Mouse (Mus musculus): ENCODE results near the gene Tchhl1. TPM values are rescaled to one million over a fixed set of nuclear protein-coding genes. Genes with fewer than 3 reads are reported as not detected.
A peak's percentile ranks its signal among the peaks of the same experiment; 100 is the strongest.
"Not testable (repeated sequence)": the region's sequence is repeated elsewhere in the genome, so short reads cannot be mapped to it uniquely, and the experiment has no call there.

The Tchhl1 gene
- total RNA-seq (2021): not detected

DNA sequence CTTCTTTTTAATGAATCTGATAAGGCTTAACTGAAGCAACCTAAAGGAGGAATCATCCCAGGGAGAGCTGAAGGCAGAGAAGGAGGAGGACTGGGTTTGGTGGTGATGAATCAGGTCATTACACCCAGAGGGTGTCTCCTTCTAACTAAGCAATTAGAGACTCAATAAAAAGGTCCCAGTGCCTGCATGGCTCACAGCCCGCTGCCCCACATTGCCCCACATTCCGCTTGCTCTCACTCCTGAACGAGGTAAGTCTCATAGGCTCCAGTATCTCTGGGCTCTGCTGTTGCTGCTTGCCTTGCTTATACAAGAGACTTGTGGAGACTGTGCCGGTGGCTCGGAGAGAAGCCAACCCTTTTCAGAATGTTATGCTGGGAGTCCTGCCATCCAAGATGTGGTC, at the start of gene Tchhl1:
Tchhl1 (plus strand) TSS at position 194 of the 400 bp plus-strand sequence.
- DNase-seq: no peak

DNA sequence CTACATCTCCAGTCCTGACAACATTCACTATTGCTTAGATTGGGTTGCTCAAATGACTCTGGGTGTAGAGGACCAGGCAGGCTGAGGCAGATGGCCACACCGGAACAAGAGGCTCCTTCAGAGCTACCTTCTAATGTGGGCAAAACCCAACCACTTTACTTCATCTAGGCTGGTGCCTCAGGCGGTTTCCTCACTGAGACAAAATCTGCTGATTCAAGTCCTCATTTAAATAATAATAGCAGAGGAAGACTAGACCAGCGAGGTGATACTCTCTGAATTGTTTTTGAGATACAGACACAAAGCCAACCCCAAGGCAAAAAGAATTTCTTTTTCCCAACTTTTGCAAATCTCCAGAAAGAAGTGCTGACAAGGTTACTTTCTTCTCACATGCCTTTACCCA, 36.9 kb upstream of the Tchhl1 start:
- DNase-seq: no peak

DNA sequence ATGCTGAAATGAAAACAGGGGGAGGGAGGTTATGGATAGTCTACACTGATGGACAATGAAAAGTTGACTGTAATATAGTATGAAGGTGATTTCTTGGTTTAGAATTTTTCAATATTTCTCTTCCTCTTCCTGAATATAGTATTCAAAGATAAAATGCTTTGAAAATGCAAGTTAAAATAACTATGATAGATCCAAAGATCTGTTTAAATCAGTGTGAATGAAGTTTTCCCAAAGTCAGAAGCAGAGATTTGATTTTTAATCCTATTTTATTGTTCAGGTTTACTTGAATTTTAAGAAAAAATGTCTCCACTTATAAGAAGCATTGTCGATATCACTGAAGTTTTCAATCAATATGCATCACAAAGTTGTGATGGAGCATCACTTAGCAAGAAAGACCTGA, 26.5 kb upstream of the Tchhl1 start, which contains the start of gene Tchh:
Tchh (plus strand) TSS at position 301 of the 400 bp plus-strand sequence.
- DNase-seq: no peak

- peak; percentile 11 to 17 for DNase-seq
Measured at GRCm38 (mm10) chr3:93443501-93444101, 25.0 kb upstream of the Tchhl1 start.

GRCm38 (mm10) chr3:93444343-93445164, 24.0 kb upstream of the Tchhl1 start:
- DNase-seq: peak; percentile 72 to 73

GRCm38 (mm10) chr3:93445165-93445705, 23.3 kb upstream of the Tchhl1 start:
- peak in 1 of 2 experiments; percentile 16 for DNase-seq

DNA sequence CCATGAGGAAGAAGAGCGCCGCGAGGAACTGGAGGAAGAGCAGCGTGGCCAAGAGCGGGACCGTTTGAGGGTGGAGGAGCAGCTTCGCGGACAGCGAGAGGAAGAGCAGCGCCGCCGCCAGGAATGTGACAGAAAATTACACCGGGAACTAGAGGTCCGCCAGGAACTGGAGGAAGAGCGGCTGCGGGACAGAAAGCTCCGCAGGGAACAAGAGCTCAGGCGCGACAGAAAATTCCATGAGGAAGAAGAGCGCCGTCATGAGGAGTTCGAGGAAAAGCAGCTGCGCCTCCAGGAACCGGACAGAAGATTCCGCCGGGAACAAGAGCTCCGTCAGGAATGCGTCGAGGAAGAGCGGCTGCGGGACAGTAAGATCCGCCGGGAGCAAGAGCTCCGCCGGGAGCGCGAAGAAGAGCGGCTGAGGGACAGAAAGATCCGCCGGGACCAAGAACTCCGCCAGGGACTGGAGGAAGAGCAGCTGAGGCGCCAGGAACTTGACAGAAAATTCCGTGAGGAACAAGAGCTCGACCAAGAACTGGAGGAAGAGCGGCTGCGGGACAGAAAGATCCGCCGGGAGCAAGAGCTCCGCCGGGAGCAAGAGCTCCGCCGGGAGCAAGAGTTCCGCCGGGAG, 22.3 kb upstream of the Tchhl1 start:
- peak; percentile 11 for DNase-seq

DNA sequence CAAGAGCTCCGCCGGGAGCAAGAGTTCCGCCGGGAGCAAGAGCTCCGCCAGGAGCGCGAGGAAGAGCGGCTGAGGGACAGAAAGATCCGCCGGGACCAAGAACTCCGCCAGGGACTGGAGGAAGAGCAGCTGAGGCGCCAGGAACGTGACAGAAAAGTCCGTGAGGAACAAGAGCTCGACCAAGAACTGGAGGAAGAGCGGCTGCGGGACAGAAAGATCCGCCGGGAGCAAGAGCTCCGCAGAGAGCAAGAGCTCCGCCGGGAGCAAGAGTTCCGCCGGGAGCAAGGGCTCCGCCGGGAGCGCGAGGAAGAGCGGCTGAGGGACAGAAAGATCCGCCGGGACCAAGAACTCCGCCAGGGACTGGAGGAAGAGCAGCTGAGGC, 21.8 kb upstream of the Tchhl1 start:
- DNase-seq: peak in 1 of 2 experiments; percentile 27

DNA sequence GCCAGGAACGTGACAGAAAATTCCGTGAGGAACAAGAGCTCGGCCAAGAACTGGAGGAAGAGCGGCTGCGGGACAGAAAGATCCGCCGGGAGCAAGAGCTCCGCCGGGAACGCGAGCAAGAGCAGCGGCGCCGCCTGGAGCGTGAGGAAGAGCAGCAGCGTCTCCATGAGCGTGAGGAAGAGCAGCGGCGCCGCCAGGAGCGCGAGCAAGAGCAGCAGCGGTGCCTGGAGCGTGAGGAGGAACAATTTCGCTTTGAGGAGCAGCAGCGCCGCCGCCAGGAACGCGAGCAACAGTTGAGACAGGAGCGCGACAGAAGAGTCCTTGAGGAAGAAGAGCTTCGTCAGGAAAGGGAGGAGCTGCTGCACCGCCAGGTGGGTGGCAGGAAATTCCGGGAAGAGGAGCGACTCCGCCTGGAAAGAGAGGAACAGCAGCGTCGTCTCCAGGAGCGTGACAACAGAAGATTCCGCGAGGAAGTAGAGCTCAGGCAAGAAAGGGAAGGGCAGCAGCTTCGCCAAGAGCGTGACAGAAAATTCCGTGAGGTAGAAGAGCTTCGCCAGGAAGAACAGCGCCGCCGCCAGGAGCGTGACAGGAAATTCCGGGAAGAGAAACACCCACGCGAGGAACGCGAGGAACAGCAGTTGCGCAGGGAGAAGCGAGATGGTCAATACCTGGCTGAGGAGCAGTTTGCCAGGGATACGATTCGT, 21.3 kb upstream of the Tchhl1 start:
- DNase-seq: peak; percentile 65 to 66

GRCm38 (mm10) chr3:93466556-93466955, 2.0 kb upstream of the Tchhl1 start:
- DNase-seq: no peak

- DNase-seq: no peak
Measured at GRCm38 (mm10) chr3:93467130-93467529, 1.4 kb upstream of the Tchhl1 start.

GRCm38 (mm10) chr3:93469629-93470028, 1.1 kb downstream of the Tchhl1 start:
- DNase-seq: no peak

DNA sequence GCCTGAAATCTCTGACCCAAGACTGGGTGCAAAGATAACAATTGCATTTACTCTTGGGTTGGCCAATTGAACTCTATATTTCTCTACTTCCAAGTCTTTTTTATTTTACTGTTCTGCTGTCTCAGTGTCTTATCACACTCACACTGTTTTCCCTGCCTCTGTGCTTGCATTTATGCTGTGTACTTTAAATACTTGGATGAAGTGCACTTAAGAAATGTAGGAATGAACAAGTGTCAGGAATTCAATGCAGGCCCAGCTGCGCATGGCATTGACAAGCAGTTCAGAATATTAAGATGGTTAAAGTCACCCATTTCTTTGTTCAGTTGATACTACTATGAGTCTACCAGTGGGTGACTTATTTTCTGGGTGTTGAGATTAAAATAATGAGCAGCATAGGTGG, 11.5 kb downstream of the Tchhl1 start:
- no peak for DNase-seq

GRCm38 (mm10) chr3:93481982-93482616, 13.5 kb downstream of the Tchhl1 start:
- DNase-seq: no peak

GRCm38 (mm10) chr3:93485611-93486010, 17.1 kb downstream of the Tchhl1 start:
- no peak for DNase-seq

- DNase-seq: no peak
Measured at GRCm38 (mm10) chr3:93488541-93488940, 20.0 kb downstream of the Tchhl1 start.

DNA sequence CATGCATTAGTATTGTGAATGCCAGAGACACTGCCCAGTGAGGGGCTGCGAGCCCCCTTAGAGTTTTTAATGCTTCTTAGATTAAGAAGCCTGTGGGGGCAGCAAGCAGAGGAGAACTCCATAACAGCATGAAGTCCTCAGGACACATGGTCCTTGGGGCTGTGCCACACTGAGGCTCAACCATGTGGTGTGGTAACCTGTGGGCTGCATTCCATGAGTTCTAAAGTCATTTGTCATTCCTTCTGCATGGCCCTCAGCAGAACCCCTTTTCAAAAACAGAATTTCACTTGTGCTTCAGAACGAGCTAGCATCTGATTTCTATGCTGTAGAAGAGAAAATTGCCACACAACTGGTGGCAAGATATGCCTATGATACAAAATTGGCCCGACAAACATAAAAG, 23.6 kb downstream of the Tchhl1 start:
- no peak for DNase-seq

GRCm38 (mm10) chr3:93493992-93494391, 25.4 kb downstream of the Tchhl1 start:
- peak; percentile 8 to 23 for DNase-seq

DNA sequence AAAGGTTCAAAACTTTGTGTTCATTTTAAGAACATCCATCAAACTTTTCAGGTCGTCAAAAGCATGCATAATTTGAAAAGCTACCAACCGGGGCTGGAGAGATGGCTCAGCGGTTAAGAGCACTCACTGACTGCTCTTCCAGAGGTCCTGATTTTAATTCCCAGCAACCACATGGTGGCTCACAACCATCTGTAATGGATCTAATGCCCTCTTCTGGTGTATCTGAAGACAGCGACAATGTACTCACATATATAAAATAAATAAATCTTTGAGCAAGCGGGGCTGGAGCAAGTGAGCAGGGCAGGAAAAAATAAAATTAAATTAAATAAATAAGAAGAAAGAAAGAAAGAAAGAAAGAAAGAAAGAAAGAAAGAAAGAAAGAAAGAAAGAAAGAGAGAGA, 26.2 kb downstream of the Tchhl1 start:
- not testable (repeated sequence) for DNase-seq

DNA sequence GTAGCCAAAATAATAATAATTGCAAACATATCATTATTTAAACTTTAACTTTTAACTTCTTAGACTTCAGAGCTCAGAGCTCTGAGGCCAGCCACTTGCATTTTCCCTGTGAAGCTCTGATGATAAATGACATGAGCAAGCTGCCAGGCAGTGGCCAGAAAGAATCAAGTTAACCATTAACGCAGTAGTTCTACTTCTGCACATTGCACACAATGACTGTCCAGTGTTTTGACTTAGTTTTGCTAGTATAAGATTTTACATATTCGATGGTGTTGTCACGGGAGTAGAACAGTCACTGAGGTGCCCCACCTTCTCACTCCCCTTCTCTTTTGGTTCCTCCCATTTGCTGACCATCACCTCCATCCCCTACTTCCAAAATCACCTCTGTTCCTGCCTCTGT, 28.6 kb downstream of the Tchhl1 start:
- DNase-seq: no peak

DNA sequence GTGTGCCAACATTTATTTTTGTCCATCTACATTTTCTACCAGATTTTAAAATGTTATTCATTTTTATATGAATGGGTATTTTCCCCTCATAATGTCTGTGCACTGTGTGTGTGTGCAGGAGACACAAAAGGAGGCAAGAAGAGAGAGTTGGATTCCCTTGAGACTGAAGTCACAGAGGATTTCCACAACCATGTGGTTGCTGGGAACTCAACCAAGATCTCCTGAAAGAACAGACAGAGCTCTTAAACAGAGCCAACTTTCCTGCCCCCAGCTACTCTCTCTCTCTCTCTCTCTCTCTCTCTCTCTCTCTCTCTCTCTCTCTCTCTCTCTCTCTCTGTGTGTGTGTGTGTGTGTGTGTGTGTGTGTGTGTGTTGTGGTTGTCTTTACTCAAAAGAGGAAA, 30.6 kb downstream of the Tchhl1 start:
- no peak for DNase-seq

Data from layer of hippocampus, postnatal 36 days (tissue).